Mouse (Mus musculus) hindbrain, embryonic 16.5 days (tissue): ENCODE measurements around the gene Klk5. TPM values are rescaled to one million over a fixed set of nuclear protein-coding genes. Genes with fewer than 3 reads are reported as not detected.

ENCODE experiments used
- ATAC-seq: fragments of 200-750 bp; cut with Nextera tagmentation; 2 replicates; pipeline ENCODE4 v1.8.0; 2017; ENCODE audit warnings: moderate TSS enrichment, moderate library complexity
- H3K27ac ChIP-seq: fragments of 300-500 bp; sonication (generic); 2 replicates; pipeline ENCODE4 v1.5.1; 2014; ENCODE audit warnings: low read depth, mild to moderate bottlenecking, control low read depth, low read length, moderate library complexity
- H3K27me3 ChIP-seq: fragments of 300-500 bp; sonication (generic); replicated peaks from 2 replicates; pipeline ENCODE4 v1.6.1; 2014; ENCODE audit warnings: low read length; ENCODE audit not compliant: control insufficient read depth, insufficient read depth
- H3K36me3 ChIP-seq: fragments of 300-500 bp; sonication (generic); 2 replicates; pipeline ENCODE4 v1.6.1; 2014; ENCODE audit warnings: mild to moderate bottlenecking, low read length, moderate library complexity, mixed read lengths; ENCODE audit not compliant: control insufficient read depth, insufficient read depth
- H3K4me1 ChIP-seq: fragments of 300-500 bp; sonication (generic); 2 replicates; pipeline ENCODE4 v1.6.1; 2014; ENCODE audit warnings: low read depth, low read length; ENCODE audit not compliant: control insufficient read depth, insufficient read depth
- H3K4me2 ChIP-seq: fragments of 300-500 bp; sonication (generic); 2 replicates; pipeline ENCODE4 v1.6.1; 2014; ENCODE audit warnings: mild to moderate bottlenecking, low read length, control low read depth, moderate library complexity
- H3K4me3 ChIP-seq: fragments of 300-500 bp; sonication (generic); 2 replicates; pipeline ENCODE4 v1.5.1; 2014; ENCODE audit warnings: mild to moderate bottlenecking, low read length, control low read depth, moderate library complexity
- H3K9ac ChIP-seq: fragments of 300-500 bp; sonication (generic); 2 replicates; pipeline ENCODE4 v1.6.1; 2014; ENCODE audit warnings: low read depth, mild to moderate bottlenecking, control low read depth, low read length, moderate library complexity
- H3K9me3 ChIP-seq: fragments of 300-500 bp; sonication (generic); 2 replicates; pipeline ENCODE4 v1.6.1; 2014; ENCODE audit warnings: mild to moderate bottlenecking, low read length, moderate library complexity; ENCODE audit not compliant: control insufficient read depth
- WGBS: fragments of 180-500 bp; shearing (Covaris S2); extraction: QIAGEN DNeasy Blood & Tissue Kit; methylation state at CpG from one replicate; pipeline ENCODE4 v1.1.7; 2014; 5-methylcytosine and 5-hydroxymethylcytosine counted together
- polyA plus RNA-seq: library from polyadenylated mRNA; unstranded; fragments of >200 nt; fragmentation: Nextera tagmentation; extraction: Ambion mirVana; gene quantifications from 2 replicates; pipeline ENCODE4 v1.2.1, GENCODE M21; 2015

Klk5 gene
- polyA plus RNA-seq, 1 experiment from 2014 or later = not detected

DNA sequence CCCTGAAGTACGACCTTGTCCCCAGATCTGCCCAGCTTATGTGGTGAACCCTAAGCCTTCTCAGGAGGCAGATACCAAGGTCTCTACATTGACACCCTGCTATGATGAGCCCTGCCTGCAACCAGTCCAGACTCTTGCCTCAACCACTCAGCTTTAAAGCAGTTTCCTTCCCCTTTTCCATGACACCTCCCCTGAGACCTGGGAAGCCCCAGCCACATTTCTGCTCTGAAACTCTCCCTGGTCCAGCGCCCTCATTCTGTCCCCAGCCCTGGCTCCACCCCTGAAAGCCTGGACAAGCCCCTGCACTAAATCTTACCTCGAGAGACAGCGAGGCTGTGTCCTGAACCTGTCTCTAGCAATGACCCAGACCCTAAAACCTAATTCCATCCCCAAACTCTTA lies 41.0 kb downstream of the Klk5 start:
- no peak overlapping the region for H3K4me3 ChIP-seq
- H3K27ac ChIP-seq = no peak overlapping the region
- no peaks in the 10 kb centered on the region for H3K36me3 ChIP-seq
- 30% methylated on average over 4 of the region's 4 CpGs for WGBS
- H3K9me3 ChIP-seq = no peaks in the 10 kb centered on the region
- no peaks in the 10 kb centered on the region for H3K4me1 ChIP-seq
- no peak overlapping the region for H3K9ac ChIP-seq
- H3K27me3 ChIP-seq = no peaks in the 10 kb centered on the region
- no peak for ATAC-seq
- H3K4me2 ChIP-seq = no peak overlapping the region

- Histone ChIP-seq H3K4me3 (no peak overlapping the region), H3K9ac (no peak overlapping the region; the same call in 1 of the 2 replicates), H3K4me2 (peak overlapping the region; percentile 41), H3K27ac (no peak overlapping the region), H3K9me3 (no peaks in the 10 kb centered on the region), H3K36me3 (no peaks in the 10 kb centered on the region), H3K27me3 (no peaks in the 10 kb centered on the region), H3K4me1 (no peaks in the 10 kb centered on the region)
- ATAC-seq = 0 out of 2 replicates have a peak, but pooled peaks have one; percentile 52
- WGBS = 10% methylated on average over 14 of the region's 14 CpGs
Measured at GRCm38 (mm10) chr7:43883547-43883946, 41.8 kb downstream of the Klk5 start.

DNA sequence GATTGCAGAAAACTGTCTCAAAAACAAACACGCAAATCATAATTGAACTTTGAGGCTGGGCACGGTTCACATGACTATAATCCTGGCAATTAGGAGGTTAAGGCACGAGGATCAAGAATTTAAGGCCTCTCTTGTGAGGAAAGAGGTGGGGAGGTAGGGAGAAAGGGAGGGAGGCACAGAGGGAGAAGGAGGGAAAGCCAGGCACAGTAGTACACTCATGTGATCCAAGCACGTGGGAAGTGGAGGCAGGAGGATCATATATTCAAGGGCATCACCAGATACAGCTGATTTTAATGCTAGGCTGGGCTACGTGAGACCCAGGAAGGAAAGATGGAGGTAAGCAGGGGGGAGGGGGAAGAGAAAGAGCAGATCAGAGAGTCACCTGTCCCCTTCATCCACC lies 49.6 kb downstream of the Klk5 start:
- Histone ChIP-seq H3K27ac (no peak overlapping the region), H3K4me3 (no peak overlapping the region), H3K36me3 (no peaks in the 10 kb centered on the region), H3K27me3 (no peaks in the 10 kb centered on the region), H3K9ac (no peak overlapping the region), H3K4me2 (no peak overlapping the region), H3K4me1 (no peaks in the 10 kb centered on the region), H3K9me3 (no peaks in the 10 kb centered on the region)
- WGBS = 64% methylated on average over 5 of the region's 5 CpGs
- ATAC-seq = no peak

DNA sequence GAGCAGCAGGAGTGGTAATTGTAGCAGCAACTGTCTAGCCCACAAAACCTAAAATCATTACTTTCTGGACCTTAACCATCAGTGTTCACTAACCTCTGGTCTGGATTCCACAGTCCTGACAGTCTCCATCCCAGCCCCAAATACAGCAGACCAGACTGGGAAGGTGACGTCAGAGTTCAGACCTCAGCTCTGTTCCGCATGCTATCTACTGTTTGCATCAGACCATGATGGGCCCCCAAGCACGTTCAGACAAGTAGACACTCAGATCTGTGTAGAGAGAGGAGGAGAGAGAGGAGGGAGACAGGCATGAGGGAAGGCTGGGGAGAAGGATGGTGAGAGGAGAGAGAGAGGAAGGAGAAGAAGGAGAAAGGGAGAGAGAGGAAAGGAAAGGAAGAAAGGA lies 50.0 kb downstream of the Klk5 start:
- H3K4me1 ChIP-seq = no peaks in the 10 kb centered on the region
- H3K4me2 ChIP-seq = no peak overlapping the region
- H3K36me3 ChIP-seq = no peaks in the 10 kb centered on the region
- H3K9ac ChIP-seq = no peak overlapping the region
- no peaks in the 10 kb centered on the region for H3K27me3 ChIP-seq
- no peak for ATAC-seq
- 70% methylated on average over 3 of the region's 3 CpGs for WGBS
- no peak overlapping the region for H3K4me3 ChIP-seq
- H3K27ac ChIP-seq = no peak overlapping the region
- no peaks in the 10 kb centered on the region for H3K9me3 ChIP-seq

- Histone ChIP-seq H3K9me3 (no peaks in the 10 kb centered on the region), H3K27ac (no peak overlapping the region), H3K36me3 (no peaks in the 10 kb centered on the region), H3K4me2 (no peak overlapping the region), H3K4me1 (no peaks in the 10 kb centered on the region), H3K4me3 (no peak overlapping the region), H3K27me3 (no peaks in the 10 kb centered on the region), H3K9ac (no peak overlapping the region)
- 7% methylated on average over 1 of the region's 1 CpGs for WGBS
- peak; percentile 99 for ATAC-seq
Measured at GRCm38 (mm10) chr7:43894836-43895235, 53.1 kb downstream of the Klk5 start.

Other genes with a start within 250 kb of the Klk5 start
- 0.45 and 0.46 TPM in 2 replicates for gene Zfp819, start 234.8 kb upstream of the Klk5 start, polyA plus RNA-seq
- gene Ceacam18, start 207.3 kb upstream of the Klk5 start, polyA plus RNA-seq = 0.10 TPM in 1 of 2 replicates, not detected in the other
- gene Siglece, start 181.8 kb upstream of the Klk5 start, polyA plus RNA-seq = 0.31 and 0.41 TPM in 2 replicates
- gene Ctu1, start 170.0 kb upstream of the Klk5 start, polyA plus RNA-seq = 20.6 and 23.0 TPM in 2 replicates
- gene Klk14, start 151.6 kb upstream of the Klk5 start, polyA plus RNA-seq = not detected in 2 replicates
- 0.16 TPM in 2 replicates for gene Klk13, start 129.4 kb upstream of the Klk5 start, polyA plus RNA-seq
- not detected in 2 replicates for gene Klk12, start 73.1 kb upstream of the Klk5 start, polyA plus RNA-seq
- gene Klk11, start 67.4 kb upstream of the Klk5 start, polyA plus RNA-seq = 0.20 TPM in 1 of 2 replicates, not detected in the other
- gene Klk10, start 60.9 kb upstream of the Klk5 start, polyA plus RNA-seq = 0.21 and 0.30 TPM in 2 replicates
- gene Klk9, start 50.1 kb upstream of the Klk5 start, polyA plus RNA-seq = 0.10 and 0.31 TPM in 2 replicates
- 11.3 and 13.3 TPM in 2 replicates for gene Klk8, start 44.4 kb upstream of the Klk5 start, polyA plus RNA-seq
- not detected in 2 replicates for gene Klk7, start 30.7 kb upstream of the Klk5 start, polyA plus RNA-seq
- gene Klk6, start 17.5 kb upstream of the Klk5 start, polyA plus RNA-seq = not detected in 2 replicates
- 4.4 and 4.5 TPM in 2 replicates for gene Klk4, start 39.2 kb downstream of the Klk5 start, polyA plus RNA-seq
- not detected in 2 replicates for gene Klk15, start 91.8 kb downstream of the Klk5 start, polyA plus RNA-seq
- gene Klk1b8, start 108.7 kb downstream of the Klk5 start, polyA plus RNA-seq = not detected in 2 replicates
- not detected in 2 replicates for gene Klk1b1, start 124.8 kb downstream of the Klk5 start, polyA plus RNA-seq
- gene Klk1b9, start 134.1 kb downstream of the Klk5 start, polyA plus RNA-seq = not detected in 2 replicates
- not detected in 2 replicates for gene Klk1b11, start 153.9 kb downstream of the Klk5 start, polyA plus RNA-seq
- gene Klk1b26, start 170.2 kb downstream of the Klk5 start, polyA plus RNA-seq = not detected in 2 replicates
- gene Klk1b27, start 210.3 kb downstream of the Klk5 start, polyA plus RNA-seq = 0.24 TPM in 1 of 2 replicates, not detected in the other